Comparison of ENCODE assay signal across 25 mouse cellular contexts in genomic region chr11:6650519-6650918, GRCm38 (mm10). TPM values are rescaled to one million over a fixed set of nuclear protein-coding genes. Genes with fewer than 3 reads are reported as not detected.
"Had no signal": no experiment of that assay in that cellular context is flagged by ENCODE, and none has a peak within 500 bp of the region (broad histone marks: within the 10 kb centered on the region; RNA-seq: fewer than 3 reads in every experiment).

No protein-coding gene starts in this region.

- H3K9me3 ChIP-seq: limb, embryonic 10.5 days; liver, embryonic 15.5 days; midbrain, embryonic 10.5 days; neural tube, embryonic 13.5 days; stomach, embryonic 15.5 days had no signal

- DNase-seq: kidney, adult 8-10 months; lung, adult 2 months; lung, postnatal 4 days; midbrain, embryonic 14.5 days; retina, postnatal 1 day had no signal

- H3K27ac ChIP-seq: kidney, postnatal 0 days; limb, embryonic 10.5 days; liver, embryonic 15.5 days; midbrain, embryonic 10.5 days; neural tube, embryonic 13.5 days; stomach, embryonic 15.5 days had no signal

- H3K36me3 ChIP-seq: limb, embryonic 10.5 days; liver, embryonic 15.5 days; midbrain, embryonic 10.5 days; neural tube, embryonic 13.5 days; stomach, embryonic 15.5 days had no signal

- H3K4me1 ChIP-seq: limb, embryonic 10.5 days; liver, embryonic 15.5 days; midbrain, embryonic 10.5 days; neural tube, embryonic 13.5 days; stomach, embryonic 15.5 days had no signal

- H3K9ac ChIP-seq: liver, embryonic 15.5 days; neural tube, embryonic 13.5 days; stomach, embryonic 15.5 days had no signal

- H3K4me2 ChIP-seq: liver, embryonic 11.5 days; liver, embryonic 15.5 days; neural tube, embryonic 13.5 days; stomach, embryonic 15.5 days had no signal

- ATAC-seq: lung, postnatal 0 days had no signal

- H3K4me3 ChIP-seq: limb, embryonic 10.5 days; liver, embryonic 15.5 days; midbrain, embryonic 10.5 days; neural tube, embryonic 13.5 days; stomach, embryonic 15.5 days had no signal

RNA-seq across cellular contexts. Expression of gene Ramp3, which starts 7.8 kb away (rescaled TPM):
- total RNA-seq: monocyte, adult 5-6 weeks had no signal

RNA-seq across cellular contexts. Expression of gene Wap, which starts 12.1 kb away (rescaled TPM):
- total RNA-seq: layer of hippocampus, adult 8-10 months; layer of hippocampus, postnatal 14 days; left cerebral cortex, adult 18-20 months; left cerebral cortex, postnatal 14 days; megakaryocyte, adult 5-6 weeks; monocyte, adult 5-6 weeks had no signal
- polyA plus RNA-seq: intestine, embryonic 16.5 days; kidney, postnatal 0 days; large intestine, adult 2 months; limb, embryonic 10.5 days; limb, embryonic 14.5 days; liver, embryonic 11.5 days; liver, embryonic 15.5 days; lung, adult 2 months; lung, postnatal 0 days; midbrain, embryonic 10.5 days; midbrain, embryonic 14.5 days; neural tube, embryonic 13.5 days; spleen, adult 2 months; stomach, embryonic 15.5 days; testis, adult 2 months; urinary bladder, adult 2 months had no signal

RNA-seq across cellular contexts. Expression of gene Nacad, which starts 44.7 kb away (rescaled TPM):
- total RNA-seq: megakaryocyte, adult 5-6 weeks had no signal
